Mouse (Mus musculus) natural killer cell, adult 2 months (primary cell): Measurements from ENCODE around the gene Ptpn14.

Experiments used
- DNase-seq, 2 experiments: peaks; one replicate each; pipeline ENCODE4 v3.0.0; 2022; ENCODE audit warnings: low spot score in 2 of 2

The Ptpn14 gene

DNA sequence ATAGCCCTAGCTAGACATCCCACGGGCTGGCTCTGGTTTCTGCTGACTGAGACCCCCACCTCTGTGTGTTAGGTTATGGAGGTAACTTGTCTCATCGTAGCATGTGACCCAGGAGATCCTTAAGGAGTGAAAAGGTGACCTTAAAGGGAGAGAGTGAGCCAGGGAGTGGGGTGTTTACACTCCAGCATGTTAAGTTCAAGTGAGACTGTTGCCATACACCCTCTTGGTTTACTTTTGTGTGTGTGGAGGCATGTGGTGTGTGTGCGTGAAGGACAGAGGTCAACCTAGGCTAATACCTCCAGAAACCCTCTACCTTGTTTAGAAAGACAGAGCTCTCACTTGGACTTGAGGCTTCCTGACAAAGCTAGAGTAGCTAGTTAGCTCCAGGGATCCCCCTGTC is 42.4 kb downstream of the Ptpn14 start:
- no peak for DNase-seq

DNA sequence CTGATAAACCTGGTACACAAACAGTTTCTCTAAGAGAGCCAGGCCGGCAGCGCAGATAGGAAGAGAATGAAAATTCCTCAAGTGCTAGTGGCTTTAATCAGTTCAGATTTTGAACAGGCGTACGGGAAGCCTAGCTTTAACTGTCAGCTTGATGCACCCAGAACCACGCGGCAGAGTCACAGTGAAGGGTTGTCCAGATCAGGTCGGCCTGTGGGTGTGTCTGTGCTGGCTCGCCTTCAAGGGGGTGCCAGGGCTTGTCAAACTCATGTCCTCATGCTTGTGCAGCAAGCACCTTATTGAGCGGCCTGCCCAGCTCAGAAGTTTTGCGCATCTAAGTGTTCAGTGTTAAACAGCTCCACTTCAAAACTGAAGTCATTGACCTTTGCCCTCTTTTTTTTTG is 44.6 kb downstream of the Ptpn14 start:
- DNase-seq, result no peak

DNA sequence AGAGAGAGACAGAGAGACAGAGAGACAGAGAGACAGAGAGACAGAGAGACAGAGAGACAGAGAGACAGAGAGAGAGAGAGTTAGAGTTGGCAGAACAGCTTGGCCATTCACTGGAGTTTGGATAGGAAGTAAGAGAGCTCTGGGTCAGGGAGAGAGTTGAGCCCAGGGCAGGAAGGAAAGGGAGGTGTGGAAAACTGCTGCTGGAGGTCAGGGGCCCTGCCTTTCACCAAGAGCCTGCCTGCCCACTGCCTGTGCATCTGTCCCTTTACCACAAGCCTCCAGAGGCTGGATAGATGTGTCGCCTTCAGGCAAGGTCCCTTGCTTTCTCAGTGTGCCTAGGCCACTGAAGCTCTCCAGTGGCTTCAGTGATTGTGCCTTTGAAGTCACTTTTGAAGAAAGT is 46.7 kb downstream of the Ptpn14 start:
- no peak for DNase-seq

DNA sequence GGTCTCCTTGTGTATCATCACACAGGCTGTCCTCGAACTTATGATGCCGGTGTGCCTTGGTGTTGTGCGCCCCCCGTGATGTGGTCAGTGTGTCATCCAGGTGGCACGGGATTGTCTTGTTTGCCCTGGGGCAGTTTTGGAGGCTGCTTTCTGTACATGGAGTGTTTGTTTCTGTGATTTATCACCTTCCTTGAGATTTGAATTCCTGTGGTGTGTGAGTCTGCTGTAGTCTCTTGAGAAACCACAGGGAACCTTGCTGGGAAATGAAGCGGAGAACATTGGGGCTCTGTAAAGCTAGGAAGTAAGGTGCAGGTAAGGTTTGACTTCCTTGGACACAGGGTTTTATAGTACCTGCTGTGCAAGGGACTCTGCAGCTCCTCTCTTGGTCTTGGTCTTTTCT is 49.1 kb downstream of the Ptpn14 start:
- no peak for DNase-seq

DNA sequence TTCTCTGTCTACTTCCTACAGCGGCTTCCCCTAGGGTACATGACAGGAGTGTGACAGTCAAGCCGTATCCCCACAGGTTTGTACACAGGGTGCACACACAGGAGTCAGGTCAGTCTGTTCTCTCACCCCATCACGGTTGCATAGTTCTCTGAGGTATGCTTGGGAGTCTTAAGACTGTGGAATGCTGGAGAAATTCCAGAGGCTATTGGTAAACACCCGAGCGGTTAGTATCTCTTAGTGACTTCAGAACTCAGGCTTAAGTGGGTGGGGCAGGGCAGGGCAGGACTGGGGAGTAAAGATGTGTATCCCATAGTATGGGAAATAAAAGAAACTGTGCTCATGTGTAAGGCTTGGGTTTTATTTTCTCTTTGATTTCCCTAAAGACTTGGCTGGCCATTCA is 50.3 kb downstream of the Ptpn14 start:
- no peak for DNase-seq

DNA sequence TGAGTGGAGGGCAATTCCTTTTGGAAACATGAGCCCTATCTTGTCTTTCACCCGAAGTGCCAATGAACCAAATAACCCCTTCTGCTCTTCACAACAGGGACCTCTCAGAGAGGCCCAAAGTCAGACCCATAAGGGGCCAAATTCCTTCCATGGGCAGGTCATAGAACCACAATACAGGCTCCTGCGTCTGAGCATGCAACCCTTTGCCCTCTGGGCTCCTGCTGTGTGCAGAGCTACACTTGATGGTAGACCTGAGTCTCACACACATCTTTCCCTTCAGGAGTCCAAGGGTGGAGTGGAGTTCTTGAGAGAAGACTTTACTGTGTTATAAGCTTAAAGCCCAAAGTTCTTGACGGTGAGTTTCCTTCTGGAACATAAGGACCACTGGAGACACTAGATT is 51.2 kb downstream of the Ptpn14 start:
- DNase-seq, result no peak

DNA sequence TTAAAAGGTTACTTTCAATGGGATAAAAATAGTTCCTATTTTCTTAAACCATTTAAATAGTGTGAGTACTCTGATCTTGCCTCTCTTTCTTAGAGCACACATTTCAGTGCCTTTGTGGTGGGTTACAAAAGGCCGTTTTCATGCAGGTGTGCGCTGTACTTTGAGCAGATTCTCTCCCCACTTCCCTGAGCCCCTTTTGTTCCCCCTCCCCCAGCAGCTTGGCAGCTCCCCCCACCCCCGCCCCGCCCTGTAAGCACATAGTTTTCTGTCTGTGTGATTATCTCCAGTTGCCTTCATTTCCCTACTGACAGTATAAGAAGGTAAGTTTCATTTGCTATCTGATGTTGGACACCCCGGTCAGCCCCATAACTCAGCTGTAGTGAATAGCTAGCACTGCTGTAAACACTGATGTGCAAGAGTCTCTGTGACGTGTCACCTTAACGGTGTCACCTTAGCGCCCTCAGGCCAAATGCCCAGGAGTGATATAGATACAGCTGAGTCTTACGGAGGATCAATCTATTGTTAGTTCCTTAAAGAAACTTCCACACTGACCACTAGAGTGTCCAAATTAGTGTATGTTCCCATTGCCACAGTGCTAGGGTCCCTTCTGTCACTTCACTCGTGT is 53.8 kb downstream of the Ptpn14 start:
- no peak for DNase-seq

DNA sequence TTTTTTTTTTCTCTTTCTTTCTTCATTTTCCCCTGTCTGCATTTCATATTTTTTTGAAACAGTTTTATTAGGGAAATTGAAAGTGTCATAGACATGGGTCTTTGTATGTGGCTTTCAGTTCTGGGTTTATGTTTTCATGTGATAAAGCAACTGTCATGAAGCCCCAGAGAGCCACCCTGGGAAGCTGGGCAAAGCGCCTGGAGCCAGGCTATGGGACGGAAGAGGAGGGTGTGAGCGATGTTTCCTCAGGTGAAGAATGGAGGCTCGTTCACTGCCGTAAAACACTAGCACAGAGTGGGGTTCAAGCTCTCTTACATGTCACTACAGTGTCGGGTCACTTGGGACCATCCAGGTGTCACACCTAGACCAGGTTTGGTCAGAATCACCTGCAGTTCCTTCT is 54.6 kb downstream of the Ptpn14 start:
- no peak for DNase-seq

DNA sequence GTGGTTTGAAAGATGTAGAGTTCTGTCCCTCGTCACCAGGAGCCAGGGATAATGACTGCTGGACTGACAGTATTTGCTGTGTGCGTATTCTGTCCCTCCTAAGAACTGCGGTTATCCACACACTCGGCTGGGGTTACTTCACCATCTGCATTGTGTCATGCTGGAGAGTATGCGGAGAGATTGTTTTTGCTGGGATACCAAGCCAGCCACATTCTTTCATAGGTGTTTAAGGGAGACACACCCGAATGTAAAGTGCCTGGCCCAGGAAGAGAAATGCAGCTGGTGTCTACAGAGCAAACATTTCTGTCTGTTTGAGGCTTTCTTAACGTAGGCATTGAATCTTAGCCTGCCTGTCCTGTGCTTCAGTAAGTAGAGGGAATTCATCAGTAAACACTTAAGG is 56.4 kb downstream of the Ptpn14 start:
- no peak for DNase-seq

DNA sequence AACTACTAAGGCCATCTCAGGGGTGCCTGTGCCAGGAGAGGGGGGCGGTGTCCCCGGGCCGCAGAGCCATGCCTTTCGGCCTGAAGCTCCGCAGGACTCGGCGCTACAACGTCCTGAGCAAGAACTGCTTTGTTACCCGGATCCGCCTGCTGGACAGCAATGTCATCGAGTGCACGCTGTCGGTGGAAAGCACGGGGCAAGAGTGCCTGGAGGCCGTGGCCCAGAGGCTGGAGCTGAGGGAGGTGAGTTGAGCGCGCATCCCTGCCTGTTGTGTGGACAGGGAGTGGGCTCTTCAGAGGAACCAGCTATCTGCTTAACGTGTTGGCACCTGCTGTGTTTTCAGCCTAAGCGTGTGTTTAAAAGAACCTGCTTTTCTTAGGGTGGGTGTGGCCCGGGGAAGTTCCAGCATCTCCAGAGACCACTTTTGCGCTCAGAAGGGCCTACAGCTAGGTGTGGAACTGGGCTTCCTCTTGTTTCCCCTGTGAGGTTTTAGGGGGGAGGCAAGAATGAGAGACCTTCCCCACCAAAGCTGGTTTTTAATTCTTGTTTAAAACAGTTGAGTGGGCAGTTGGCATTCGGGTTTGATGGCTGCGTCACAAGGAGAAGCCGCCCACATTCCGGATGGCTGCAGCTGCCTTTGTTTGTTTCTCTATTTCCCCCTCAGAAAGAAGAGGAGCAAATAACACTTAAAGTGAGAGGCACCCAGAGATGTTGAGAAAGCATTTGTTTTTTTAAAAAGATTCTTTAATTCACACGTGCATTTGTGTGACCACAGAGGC is 58.8 kb downstream of the Ptpn14 start:
- no peak for DNase-seq

DNA sequence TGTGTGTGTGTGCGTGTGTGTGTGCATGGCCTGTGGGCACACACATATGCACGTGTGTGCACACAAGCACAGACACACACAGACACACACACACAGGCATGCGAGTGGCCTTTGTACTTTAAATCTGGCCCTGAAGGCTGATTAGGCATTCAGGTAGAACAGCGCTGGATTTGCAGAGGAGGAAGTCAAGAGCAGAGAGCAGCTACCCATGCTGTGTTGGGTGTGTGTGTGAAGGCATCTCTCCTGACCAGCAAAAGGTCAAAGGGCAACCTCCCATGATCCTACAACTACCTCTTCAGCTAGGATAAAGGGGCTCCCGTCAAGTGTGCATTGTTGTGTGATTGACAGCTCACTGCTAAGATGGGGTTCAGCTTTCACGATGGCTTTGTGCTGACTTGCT is 61.5 kb downstream of the Ptpn14 start:
- DNase-seq, result no peak

DNA sequence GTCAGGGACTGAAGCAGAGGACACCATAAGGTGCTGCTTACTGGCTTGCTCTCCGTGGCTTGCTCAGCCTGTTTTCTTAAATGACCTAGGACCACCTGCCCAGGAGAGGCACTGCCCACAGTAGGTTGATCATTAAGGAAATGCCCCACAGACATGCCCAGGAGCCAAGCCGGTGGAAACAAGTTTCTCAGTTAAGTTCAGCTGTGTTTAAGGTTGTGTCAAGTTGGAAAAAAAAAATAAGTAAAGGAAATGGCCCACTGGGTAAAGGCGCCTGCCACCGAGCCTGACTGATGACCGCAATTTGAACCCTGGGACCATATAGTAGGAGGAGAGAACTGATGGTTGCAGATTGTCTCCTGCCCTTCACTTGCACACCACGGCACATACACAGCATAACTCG is 62.6 kb downstream of the Ptpn14 start:
- DNase-seq, result no peak

DNA sequence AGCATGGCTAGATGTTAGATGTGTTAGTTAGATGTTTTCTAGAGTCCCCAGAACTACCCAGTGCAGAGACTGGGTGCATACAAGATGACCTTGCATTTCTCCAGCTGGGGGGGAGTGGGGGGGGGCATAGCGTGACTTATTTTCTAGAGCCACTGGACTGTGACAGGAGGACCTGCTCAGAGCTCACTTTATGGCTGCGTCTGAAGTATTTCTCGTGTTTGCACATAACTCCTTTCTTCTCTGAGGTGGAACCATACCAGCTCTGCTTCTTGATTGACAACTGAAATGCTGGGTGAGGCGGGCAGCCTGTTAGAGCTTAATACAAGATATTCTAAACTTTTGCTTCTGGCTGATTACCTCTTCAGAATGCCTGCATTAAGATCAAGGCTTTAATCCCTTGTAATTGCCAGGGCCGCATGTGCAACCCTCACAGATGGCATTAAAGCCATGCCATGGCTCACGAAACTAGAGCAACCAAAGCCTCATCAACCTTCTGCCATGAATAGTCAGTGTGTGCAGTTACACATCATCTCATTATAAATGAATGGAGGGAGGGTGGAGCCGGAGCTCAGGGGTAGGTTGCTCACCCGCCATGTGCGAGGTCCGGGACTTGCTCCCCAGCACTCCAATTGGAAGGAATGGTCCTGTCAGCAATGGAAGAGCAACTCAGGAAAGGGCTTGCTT is 63.6 kb downstream of the Ptpn14 start:
- DNase-seq, result no peak

DNA sequence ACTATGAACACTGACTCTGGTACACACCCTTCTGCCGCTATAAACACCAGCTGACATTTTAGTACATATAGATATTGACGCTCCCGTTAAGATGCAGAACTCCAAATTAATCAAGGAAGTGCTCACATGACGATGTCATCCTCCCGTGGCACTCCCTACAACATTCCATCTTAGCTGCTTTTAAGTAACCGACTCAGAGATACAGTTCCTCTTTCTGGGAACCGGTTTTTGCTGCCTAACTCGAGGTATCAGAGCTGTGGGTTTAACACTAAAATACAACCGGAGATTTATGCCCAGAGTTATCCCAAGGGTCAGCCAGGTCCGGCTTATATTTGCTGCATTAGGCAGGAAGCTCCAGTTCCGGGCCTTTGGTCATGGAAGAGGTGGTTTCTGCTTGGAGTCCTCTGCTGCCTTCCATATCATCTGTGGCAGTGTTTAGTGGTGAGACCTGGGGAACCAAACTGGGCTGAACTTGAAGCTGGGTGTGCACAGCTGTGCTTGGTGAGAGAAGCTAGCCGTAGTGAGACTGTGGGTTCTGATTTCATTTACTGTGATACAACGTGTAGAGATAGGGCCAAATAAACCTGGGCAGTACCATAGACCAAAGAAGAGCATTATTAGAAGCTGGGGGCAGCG is 64.6 kb downstream of the Ptpn14 start:
- DNase-seq, result no peak

DNA sequence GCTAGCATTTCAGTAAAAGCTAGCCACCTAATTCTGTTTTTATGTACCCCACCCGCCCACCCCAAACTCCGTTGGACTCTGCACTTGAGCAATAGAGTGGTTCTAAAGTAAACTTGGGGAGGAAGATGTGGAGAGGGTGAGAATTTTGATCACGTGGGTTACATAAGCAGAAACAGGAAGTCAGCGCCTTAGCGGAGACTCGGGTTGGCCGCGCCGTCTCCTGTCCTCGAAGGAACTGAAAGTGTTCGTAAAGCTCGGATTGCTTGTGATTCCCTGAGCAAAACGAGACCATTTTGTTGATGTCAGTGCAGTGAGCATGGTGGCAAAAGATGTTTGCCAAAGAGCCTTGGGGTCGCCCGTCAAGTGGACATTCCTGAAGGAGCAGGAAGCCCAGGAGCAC is 70.9 kb downstream of the Ptpn14 start:
- peak in 1 of 2 experiments; percentile 51 for DNase-seq

DNA sequence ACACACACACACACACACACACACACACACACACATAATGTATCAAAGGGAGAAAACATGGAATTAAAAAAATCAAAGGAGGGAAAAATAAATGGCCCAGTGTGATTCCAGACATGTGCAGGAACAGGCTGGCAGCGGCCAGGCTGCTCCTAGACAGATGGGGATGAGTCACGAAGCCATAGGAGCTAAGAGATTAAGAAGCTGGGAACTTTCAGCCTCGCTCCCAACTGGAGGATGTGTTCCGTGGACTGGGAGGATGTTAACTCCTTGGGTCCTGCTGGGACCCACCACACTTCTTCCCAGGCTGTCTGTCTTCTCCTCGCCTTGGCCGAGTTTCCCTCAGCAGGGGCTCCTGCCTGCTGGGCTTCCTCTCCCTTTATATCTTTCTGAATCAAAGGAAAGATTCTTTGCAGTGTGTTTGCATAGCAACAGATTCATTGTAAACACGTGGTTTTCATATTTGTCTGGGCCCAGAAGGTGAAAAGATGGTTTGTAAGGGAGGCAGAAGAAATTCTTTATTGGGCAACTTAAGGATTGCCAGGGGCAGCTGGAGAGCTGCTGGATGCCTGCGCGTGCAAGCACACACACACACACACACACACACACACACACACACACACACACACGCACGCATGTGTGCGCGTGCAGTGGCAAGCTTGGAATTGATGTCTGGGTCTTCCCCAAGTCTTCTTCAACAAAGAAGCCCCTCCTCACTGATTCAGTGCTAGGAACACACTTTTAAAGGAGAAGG is 72.3 kb downstream of the Ptpn14 start:
- DNase-seq, result no peak

DNA sequence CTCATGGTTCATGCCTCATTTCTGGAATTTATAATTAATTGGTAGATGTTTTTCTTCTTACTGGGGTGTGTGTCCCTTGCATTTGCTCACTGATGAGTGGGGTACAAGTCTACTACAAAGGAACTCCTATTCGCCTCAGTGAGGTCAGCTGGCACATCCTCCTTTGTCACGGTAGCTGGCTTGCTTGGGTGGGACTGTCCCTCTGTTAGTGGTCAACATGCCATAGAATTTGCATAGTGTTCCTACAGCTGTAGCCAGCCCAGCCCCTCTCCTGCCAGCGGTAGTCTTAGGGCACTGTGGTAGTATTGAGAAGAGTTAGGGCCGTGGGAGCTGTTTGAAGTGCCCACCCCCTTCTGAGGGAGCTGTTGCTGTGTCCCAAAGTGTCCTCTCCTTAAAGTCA is 73.2 kb downstream of the Ptpn14 start:
- peak in 1 of 2 experiments; percentile 21 for DNase-seq

DNA sequence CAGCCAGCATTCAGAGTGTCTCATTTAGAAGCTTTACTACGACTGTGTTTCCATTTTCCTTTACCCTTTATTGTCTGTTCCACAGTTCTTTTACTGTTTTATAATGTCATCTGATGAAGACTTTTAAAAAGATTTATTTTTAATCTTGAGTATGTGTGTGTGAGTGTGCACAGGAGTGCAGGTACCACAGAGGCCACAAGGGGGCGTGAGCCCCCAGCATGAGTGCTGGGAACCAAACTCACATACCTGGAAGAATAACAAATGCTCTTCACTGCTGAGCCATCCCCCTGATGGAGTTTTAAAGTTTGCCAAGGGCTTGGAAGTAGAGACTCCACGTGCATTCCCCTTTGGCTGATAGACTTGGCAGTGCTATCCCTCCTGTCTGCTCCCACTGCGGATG is 74.5 kb downstream of the Ptpn14 start:
- no peak for DNase-seq

DNA sequence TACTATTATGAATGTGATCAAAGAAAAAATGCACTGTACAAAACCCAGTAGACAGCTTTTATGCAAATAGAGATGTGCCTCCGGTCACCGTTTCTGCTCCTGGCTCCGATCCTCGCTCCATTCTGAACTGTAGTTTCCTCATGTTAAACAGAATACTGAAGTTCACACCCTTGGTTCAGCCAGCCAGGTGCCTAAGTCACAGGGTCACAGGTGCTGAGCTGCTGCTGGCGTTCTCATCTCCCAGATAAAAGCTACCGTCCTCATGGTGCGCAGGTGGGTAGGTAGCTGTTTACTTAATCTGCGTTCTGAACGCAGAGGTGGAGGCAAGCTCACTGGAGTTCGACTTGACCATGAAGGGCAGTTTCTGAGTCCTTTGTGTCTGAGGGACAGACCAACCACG is 75.7 kb downstream of the Ptpn14 start:
- no peak for DNase-seq

DNA sequence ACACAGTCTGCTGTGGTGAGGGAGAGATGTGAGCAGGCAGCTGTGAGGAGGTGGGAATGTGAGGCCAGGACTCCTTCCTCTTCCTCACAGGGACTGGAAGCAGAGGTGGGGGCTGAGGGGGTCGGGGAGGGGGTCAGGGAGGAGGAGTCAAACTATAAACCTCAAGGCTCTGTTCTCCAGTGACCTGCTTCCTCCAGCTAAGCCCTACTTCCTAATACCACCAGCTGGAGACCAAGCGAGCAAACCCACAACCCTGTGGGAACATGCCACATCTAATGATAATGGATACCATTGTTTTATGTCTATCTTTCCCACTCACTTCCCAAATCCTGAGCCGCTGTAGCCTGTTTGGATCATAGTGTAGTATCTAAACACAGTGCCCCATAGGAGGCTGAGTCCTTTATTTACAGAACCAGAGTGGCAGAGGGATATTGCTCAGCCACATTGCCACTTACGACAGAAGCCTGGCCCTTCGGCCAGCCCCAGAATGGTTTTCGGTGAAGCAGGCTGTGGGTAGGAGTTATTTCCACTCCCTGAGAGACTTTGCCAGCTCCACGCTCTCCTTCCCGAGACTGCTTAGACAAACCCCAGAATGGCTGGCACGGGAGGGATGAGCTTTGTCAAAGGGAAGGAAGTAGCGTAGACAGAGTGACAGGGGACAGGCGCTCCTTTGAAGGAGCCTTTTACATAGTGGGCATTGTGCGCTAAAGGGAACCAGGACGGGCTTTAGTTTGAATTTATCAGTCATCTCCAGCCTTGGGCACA is 78.6 kb downstream of the Ptpn14 start:
- no peak for DNase-seq

DNA sequence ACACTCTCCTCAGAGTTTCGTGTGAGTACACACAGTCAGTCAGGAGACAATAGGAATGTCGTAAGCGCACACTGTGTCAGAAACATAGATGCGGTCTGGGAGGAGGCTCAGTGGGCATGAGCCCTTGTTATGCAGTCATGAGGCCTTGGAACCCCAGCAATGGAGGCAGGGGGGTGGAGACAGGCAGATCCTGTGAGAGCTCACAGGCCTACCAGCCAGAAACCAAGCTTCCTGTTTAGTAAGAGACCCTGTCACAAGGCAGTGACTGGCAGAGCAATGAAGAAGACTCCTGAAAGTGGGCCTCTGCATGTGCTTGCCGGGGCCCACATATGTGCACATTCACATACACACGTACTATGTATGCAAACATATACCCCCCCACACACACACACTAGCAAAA is 79.9 kb downstream of the Ptpn14 start:
- peak in 1 of 2 experiments; percentile 3 for DNase-seq
